Mouse (Mus musculus) megakaryocyte, embryonic 14.5 days (primary cell): ENCODE measurements at regions not wholly inside any gene's neighbourhood (a gene's known extent, or its start where the extent isn't known, plus 50 kb on each side); places are given as distances from the start of the nearest gene placed in this dataset.

Source experiments
- FLI1 ChIP-seq: IDR thresholded peaks from 2 replicates; pipeline ENCODE4 v1.6.1; 2012; ENCODE audit warnings: low read length, inconsistent platforms, mixed read lengths
- GATA1 ChIP-seq: IDR thresholded peaks from 3 replicates; pipeline ENCODE4 v1.6.1; 2012; ENCODE audit warnings: mixed read lengths, low read length, inconsistent platforms, borderline replicate concordance

- TF ChIP-seq GATA1 (no peak), FLI1 (no peak)
Measured at GRCm38 (mm10) chr13:110929579-110929978, 325.2 kb upstream of the Actbl2 start.
